Mouse (Mus musculus) hematopoietic stem cell, adult 5-6 weeks (primary cell): ENCODE measurements around the gene Cutal. TPM values are rescaled to one million over a fixed set of nuclear protein-coding genes. Genes with fewer than 3 reads are reported as not detected.
A peak's percentile ranks its signal among the peaks of the same experiment; 100 is the strongest.
"Not testable (repeated sequence)": the region's sequence is repeated elsewhere in the genome, so short reads cannot be mapped to it uniquely, and the experiment has no call there.

ENCODE experiments used
- ATAC-seq, 2 experiments: fragments of 125-278 bp in 1 of 2; replicated peaks in 1 of 2; 2 replicates each; pipeline ENCODE4 v1.8.0; 2016 to 2017; ENCODE audit warnings: inconsistent platforms in 2 of 2, mild to moderate bottlenecking in 2 of 2, moderate number of reproducible peaks in 2 of 2, low read depth in 1 of 2, moderate TSS enrichment in 1 of 2; ENCODE audit not compliant: low FRiP score in 2 of 2, poor library complexity in 2 of 2, severe bottlenecking in 2 of 2, insufficient read depth in 1 of 2, low TSS enrichment in 1 of 2
- total RNA-seq: library from RNA; stranded (forward); fragments of 172-1452, 232-1000 nt; gene quantifications from 2 replicates; pipeline ENCODE4 v1.2.3, GENCODE M21; 2017

Gene Cutal
- total RNA-seq, result not detected in 2 replicates

DNA sequence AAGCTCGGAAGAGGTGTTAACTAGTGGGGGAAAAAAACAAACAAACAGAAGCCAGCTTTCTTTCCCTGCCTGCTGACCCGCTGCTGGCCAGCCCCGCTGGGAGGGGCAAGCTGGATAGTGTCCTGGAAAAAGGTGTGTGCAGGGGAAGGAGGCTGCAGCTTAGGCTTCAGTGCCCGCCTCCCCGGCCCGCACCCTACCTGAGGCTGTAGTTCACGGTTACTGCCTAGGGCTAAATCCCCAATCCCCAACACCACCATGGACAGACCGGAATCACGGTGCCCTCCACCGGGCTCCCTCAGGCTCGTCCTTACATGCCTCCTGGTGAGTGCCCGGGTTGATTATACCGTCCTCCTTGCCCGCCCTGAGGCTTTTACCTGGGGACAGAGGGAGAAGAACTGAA is at the start of gene Cutal:
Gene Cutal, plus strand, starts transcription at position 126 of the 400 bp plus-strand sequence.
- no peak for ATAC-seq

DNA sequence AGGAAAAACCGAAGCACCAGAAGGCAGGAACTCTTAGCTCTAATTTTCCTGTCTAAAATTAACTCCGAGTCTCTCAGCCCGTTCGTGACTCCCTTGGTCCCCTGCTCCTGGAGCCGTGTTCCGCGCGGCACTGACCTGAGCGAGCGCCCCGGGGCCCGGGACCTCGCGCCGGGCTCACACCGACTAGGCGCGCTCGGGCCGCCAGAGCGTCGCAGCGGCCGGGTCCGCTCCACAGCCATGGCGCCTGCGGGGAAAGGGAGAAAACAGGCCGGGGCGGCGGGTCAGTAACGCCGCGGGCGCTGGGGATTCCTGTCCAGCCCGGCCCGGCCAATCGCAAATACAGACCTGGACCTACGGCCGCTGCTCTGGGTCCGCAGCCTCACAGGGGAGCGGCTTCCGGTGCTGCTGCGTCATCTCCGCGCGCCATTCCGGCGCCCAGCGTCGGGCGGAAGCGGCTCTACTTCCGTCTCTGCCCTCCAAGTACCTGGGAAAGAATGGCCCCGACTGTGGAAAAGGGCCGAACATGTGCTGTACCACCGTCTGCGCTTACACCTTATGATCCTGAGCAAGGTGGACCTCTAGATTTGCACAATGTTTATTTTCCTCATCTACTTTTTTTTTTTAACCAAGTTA is 48.3 kb upstream of the Cutal start, which contains the start of gene Fbxw2:
Gene Fbxw2, minus strand, starts transcription at position 485 of the 633 bp plus-strand sequence.
- peak; percentile 94 for ATAC-seq

GRCm38 (mm10) chr2:34826460-34827231 is 47.5 kb upstream of the Cutal start:
- peak; percentile 33 to 36; a peak in 2 of 4 replicates for ATAC-seq

DNA sequence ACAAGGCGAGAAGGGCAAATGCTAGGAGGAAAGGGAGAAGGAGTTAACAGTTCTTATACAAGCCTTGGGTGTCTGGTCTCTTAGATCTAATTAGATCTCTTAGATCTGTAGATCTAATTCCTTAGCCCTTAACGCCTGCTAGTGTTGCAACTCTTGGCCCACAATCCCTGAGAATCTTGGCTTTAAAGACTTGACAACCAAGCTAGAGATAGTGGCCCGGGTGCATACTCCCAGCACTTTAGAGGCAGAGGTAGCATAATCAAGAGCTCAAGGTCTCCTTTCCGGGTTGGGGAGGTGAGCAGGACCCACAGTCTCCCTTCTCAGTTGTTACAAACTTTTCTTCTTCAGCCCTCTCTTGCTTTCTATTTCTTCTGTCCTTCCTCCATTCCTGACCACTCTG is 46.6 kb upstream of the Cutal start:
- ATAC-seq, result no peak

- no peak; a peak in 1 of 4 replicates for ATAC-seq
Measured at GRCm38 (mm10) chr2:34828026-34828425, 46.2 kb upstream of the Cutal start.

DNA sequence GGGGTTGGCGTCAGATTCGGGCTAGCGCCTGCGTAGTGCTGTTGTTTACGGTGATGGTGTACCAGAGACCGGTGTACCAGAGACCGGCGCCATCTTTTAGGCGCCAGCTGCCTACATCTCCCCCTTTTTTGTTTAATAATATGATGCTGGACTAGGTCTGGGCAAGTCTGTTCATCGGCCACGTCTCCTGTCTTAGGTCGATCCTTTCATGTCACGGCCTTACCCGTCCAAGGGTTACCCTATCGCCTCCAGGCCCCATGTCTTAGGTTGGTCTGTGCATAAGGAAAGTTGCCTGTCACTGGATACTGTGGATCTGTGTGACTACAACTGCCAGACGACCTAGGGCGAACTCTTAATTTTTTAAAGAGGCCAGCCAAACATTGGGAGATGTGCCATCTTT is 44.1 kb upstream of the Cutal start:
- not testable (repeated sequence) for ATAC-seq

GRCm38 (mm10) chr2:34832766-34833457 is 41.3 kb upstream of the Cutal start, which contains the start of gene Gm34653:
Gene Gm34653 (plus strand): TSS chr2:34833007.
- ATAC-seq, result not testable (repeated sequence)

DNA sequence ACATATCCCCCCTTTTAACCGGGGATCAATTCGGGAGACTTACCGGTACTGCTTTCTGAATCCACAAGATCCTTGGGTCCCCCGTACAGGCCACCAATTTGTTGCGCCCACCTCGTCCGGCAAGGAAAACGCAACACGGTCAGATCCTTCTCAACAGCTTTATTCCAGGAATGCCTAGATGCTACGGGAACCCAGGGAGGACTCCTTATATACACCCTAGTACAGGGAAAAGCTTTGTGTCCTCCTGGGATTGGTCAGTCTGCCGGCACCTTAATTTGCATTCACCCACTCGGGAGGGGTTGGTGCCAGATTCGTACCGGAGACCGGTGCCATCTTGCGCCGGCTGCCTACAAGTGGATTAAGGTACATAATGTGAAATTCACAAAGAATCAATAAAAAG is 40.6 kb upstream of the Cutal start:
- ATAC-seq, result no peak

- no peak for ATAC-seq
Measured at GRCm38 (mm10) chr2:34835669-34836068, 38.5 kb upstream of the Cutal start.

- ATAC-seq, result not testable (repeated sequence)
Measured at GRCm38 (mm10) chr2:34840143-34840542, 34.1 kb upstream of the Cutal start.

DNA sequence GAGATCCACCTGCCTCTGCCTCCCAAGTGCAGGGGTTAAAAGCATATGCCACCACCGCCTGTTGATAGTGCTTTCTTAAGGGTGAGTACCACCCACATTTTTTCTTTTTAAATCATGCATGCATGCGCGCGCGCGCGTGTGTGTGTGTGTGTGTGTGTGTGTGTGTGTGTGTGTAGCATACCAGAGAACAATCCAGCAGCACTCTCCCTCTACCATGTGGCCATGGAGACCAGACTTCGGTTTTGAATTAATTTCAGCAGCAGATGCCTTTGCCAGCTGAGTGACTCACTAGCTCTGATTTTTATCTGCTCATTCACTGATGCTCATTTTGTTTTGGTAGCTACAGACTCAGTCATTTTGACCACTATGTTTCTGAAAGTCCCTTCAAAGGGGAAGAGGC is 32.5 kb upstream of the Cutal start:
- no peak for ATAC-seq

DNA sequence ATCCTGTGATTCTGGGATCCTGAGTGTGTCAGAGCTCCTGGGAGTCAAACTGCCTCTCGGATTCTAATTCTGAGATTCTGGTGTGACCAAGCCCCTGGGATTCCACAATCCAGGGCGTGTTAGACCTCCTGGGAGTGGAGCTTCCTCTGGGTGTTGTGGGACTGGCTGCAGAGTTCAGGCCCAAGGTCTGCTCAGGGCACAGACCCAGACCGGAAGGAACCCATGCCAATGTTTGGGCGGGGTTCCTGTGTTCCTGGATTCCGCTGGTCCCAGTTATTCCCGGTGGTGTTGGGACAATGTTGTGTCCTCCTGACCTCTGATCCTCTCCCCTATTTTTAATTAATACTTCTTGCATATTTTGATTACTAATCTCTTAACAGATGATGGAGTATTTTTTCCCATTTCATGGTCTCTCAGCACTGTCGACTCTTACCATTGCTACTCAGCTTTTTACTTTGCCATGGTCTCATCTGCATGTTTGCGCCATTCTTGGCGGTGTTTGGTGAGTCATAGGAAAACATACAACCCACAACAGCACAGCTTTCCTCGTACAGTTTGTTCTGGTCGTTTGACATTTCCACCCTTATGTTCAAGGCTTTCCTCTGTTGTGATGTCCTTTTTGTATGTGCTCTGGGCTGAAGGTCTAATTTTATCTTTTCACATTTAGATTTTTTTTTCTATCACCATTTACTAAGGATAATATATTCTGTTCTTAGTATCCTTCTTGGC is 30.8 kb upstream of the Cutal start:
- ATAC-seq, result no peak

GRCm38 (mm10) chr2:34847702-34848101 is 26.5 kb upstream of the Cutal start:
- no peak for ATAC-seq

DNA sequence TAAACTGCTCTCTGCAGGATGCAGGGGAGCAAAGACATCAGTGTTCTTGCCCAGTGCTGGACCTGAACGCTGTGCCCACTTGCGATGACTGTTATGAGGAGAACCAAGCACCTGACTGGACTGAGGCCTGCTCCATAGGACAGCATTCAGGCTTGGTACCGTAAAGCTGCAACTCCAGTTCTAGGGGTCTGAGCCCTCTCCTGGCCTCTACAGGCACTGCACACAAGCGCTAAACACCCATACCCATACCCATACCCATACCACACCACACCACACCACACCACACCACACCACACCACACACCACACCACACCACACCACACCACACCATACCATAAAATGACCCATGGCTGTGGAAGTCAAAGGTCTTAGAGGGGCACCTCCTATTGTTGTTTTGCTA is 18.9 kb upstream of the Cutal start:
- ATAC-seq, result no peak

DNA sequence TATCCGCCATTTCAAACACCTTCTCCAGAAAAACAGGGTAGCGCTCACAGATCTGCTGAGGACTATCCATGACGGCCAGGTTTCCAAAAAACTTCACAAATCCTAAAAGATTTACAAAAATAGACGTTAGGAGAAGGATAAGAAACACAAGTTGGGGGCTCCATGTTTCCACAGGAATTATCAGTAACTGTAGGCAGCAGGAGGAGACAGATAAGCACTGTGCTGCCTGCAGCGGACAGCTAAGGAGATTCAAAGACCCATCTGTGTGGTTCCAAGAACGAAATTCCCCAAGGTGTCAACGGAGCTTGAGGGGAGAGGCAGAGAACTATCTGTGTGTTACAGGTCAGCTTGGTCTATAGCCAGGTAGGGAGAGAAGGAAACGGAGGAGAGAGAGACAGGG is 16.5 kb upstream of the Cutal start:
- no peak for ATAC-seq

- ATAC-seq, result peak; percentile 40 to 58; a peak in 3 of 4 replicates
Measured at GRCm38 (mm10) chr2:34869680-34870079, 4.5 kb upstream of the Cutal start.
